8 mouse cellular contexts compared by ENCODE assay signal in genomic region chr4:43024673-43025072, GRCm38 (mm10). TPM values are rescaled to one million over a fixed set of nuclear protein-coding genes. Genes with fewer than 3 reads are reported as not detected.
A peak's percentile ranks its signal among the peaks of the same experiment; 100 is the strongest.
DNase-seq lines count a peak whose midpoint lies in the region; ATAC-seq and TF ChIP-seq lines count a peak whose summit lies in the region.

No protein-coding gene starts in this region.

- DNase-seq in gastrocnemius, adult 2 months = no peak
- DNase-seq in gastrocnemius, adult 8-10 months (ENCODE audit: low spot score in 2 of 2) = no peak
- DNase-seq in CH12.LX (ENCODE audit: extremely low read depth) = no peak
- DNase-seq in embryo, embryonic 10.5 days (ENCODE audit: low spot score) = no peak
- no peak for DNase-seq in layer of hippocampus, adult 11-12 months (ENCODE audit: low spot score)
- no peak for DNase-seq in gastrocnemius, postnatal 36 days

- H3K9me3 ChIP-seq in CH12.LX (replicated peaks; ENCODE audit: low read length) = no peaks in the 10 kb centered on the region
- H3K9me3 ChIP-seq in forebrain, embryonic 13.5 days (replicated peaks) = no peaks in the 10 kb centered on the region
- no peaks in the 10 kb centered on the region for H3K9me3 ChIP-seq in liver, embryonic 12.5 days (replicated peaks)

- H3K27me3 ChIP-seq in CH12.LX (replicated peaks) = no peaks in the 10 kb centered on the region
- H3K27me3 ChIP-seq in forebrain, embryonic 13.5 days = no peaks in the 10 kb centered on the region
- no peaks in the 10 kb centered on the region for H3K27me3 ChIP-seq in liver, embryonic 12.5 days (replicated peaks)

- no peak for TF ChIP-seq CTCF in gastrocnemius, adult 2 months (IDR thresholded peaks at IDR 0.05)
- TF ChIP-seq CTCF in CH12.LX (conservative IDR thresholded peaks at IDR 0.05 in 1 of 2, IDR thresholded peaks at IDR 0.05 in 1 of 2; ENCODE audit: low read depth in 2 of 2, low read length in 2 of 2) = no peak

- H3K4me2 ChIP-seq in CH12.LX (ENCODE audit: insufficient read depth, low read depth, poor library complexity, severe bottlenecking) = peak overlapping the region; percentile 89
- H3K4me2 ChIP-seq in forebrain, embryonic 13.5 days = peak overlapping the region; percentile 76
- peak overlapping the region; percentile 86 for H3K4me2 ChIP-seq in liver, embryonic 12.5 days

- H3K4me1 ChIP-seq in CH12.LX (ENCODE audit: control insufficient read depth in 1 of 2, insufficient read depth in 2 of 2) = peaks cover 7 to 19% of the 10 kb centered on the region in 2 experiments
- peaks cover 18% of the 10 kb centered on the region for H3K4me1 ChIP-seq in forebrain, embryonic 13.5 days
- H3K4me1 ChIP-seq in liver, embryonic 12.5 days = peaks cover 37% of the 10 kb centered on the region

- peak overlapping the region; percentile 75 for H3K4me3 ChIP-seq in gastrocnemius, adult 2 months
- H3K4me3 ChIP-seq in CH12.LX (replicated peaks in 1 of 3; ENCODE audit: low read depth in 2 of 3, low read length in 2 of 3, poor library complexity in 1 of 3) = peak overlapping the region; percentile 59 to 77 (median 59)
- peak overlapping the region; percentile 65 for H3K4me3 ChIP-seq in forebrain, embryonic 13.5 days
- H3K4me3 ChIP-seq in liver, embryonic 12.5 days = peak overlapping the region; percentile 70

- no peak for ATAC-seq in forebrain, embryonic 13.5 days
- ATAC-seq in liver, embryonic 12.5 days = no peak

- peaks cover 5% of the 10 kb centered on the region; the same call in 1 of the 2 replicates for H3K79me2 ChIP-seq in CH12.LX (replicated peaks; ENCODE audit: control insufficient read depth, extremely low read depth, insufficient read depth, poor library complexity, severe bottlenecking)

- no peak for TF ChIP-seq RAD21 in CH12.LX (IDR thresholded peaks at IDR 0.05; ENCODE audit: low read depth, low read length)

- H3K36me3 ChIP-seq in CH12.LX (replicated peaks in 1 of 2; ENCODE audit: control insufficient read depth in 1 of 2, insufficient read depth in 1 of 2, low read length in 1 of 2) = peaks cover 54 to 84% of the 10 kb centered on the region in 2 experiments
- H3K36me3 ChIP-seq in forebrain, embryonic 13.5 days (ENCODE audit: poor library complexity, severe bottlenecking) = peaks cover 72% of the 10 kb centered on the region
- H3K36me3 ChIP-seq in liver, embryonic 12.5 days = peaks cover 81% of the 10 kb centered on the region

- intact Hi-C loops in gastrocnemius, adult 2 months (cut with DNase I) = loop anchor here (1.0 kb wide), 1 partner anchor 19 kb away; no protein-coding TSS in a partner anchor
- intact Hi-C loops in gastrocnemius, postnatal 36 days (cut with DNase I) = loop anchor here (2.0 kb wide), 1 partner anchor 16 kb away; no protein-coding TSS in a partner anchor

- in situ Hi-C loops in CH12.LX (cut with MboI; ENCODE audit: low pct_ligation_motif_present, low pct_unique_long_range_greater_than_20kb, low sequenced_read_pairs) = loop anchor here (25.0 kb wide), 1 partner anchor 538 kb away; the partner anchor contains the start of genes Creb3 and Tln1

- peak overlapping the region; percentile 95 for H3K27ac ChIP-seq in gastrocnemius, adult 2 months
- no peak overlapping the region for H3K27ac ChIP-seq in CH12.LX (ENCODE audit: insufficient read depth, low read depth)
- peak overlapping the region; percentile 93 for H3K27ac ChIP-seq in forebrain, embryonic 13.5 days
- H3K27ac ChIP-seq in liver, embryonic 12.5 days = peak overlapping the region; percentile 92

- TF ChIP-seq POLR2A in CH12.LX (IDR thresholded peaks at IDR 0.05; ENCODE audit: low read depth, low read length) = no peak

- 81% methylated on average over 14 of the region's 14 CpGs for WGBS in forebrain, embryonic 13.5 days
- 73% methylated on average over 14 of the region's 14 CpGs for WGBS in liver, embryonic 12.5 days (ENCODE audit: insufficient replicate concordance)

- peak overlapping the region; percentile 76 for H3K9ac ChIP-seq in CH12.LX (ENCODE audit: insufficient read depth, low read depth)
- H3K9ac ChIP-seq in forebrain, embryonic 13.5 days = peak overlapping the region; percentile 70
- H3K9ac ChIP-seq in liver, embryonic 12.5 days = peak overlapping the region; percentile 77

- dilution Hi-C loops in CH12.LX (cut with MboI; ENCODE audit: extremely low pct_ligation_motif_present, extremely low pct_unique_long_range_greater_than_20kb, low sequenced_read_pairs) = no loop called here

- no peak for TF ChIP-seq EP300 in CH12.LX (IDR thresholded peaks at IDR 0.05; ENCODE audit: low read length)

TF ChIP-seq in CH12.LX, 34 proteins besides CTCF, POLR2A, EP300 and RAD21 (continues in another document):
- TF ChIP-seq KAT2A (IDR thresholded peaks at IDR 0.05; ENCODE audit: insufficient replicate concordance, low read length) = no peak
- TF ChIP-seq CHD1 (IDR thresholded peaks at IDR 0.05; ENCODE audit: low read depth, low read length) = no peak
- no peak for TF ChIP-seq E2F4 (IDR thresholded peaks at IDR 0.05; ENCODE audit: insufficient replicate concordance, low read depth, low read length)
- TF ChIP-seq BHLHE40 (IDR thresholded peaks at IDR 0.05; ENCODE audit: low read depth, low read length) = no peak
- TF ChIP-seq TBP (conservative IDR thresholded peaks at IDR 0.05; ENCODE audit: low read depth, low read length) = no peak
- no peak for TF ChIP-seq ZC3H11A (IDR thresholded peaks at IDR 0.05; ENCODE audit: low read depth, low read length)
- TF ChIP-seq MAX (IDR thresholded peaks at IDR 0.05; ENCODE audit: low read length) = no peak
- TF ChIP-seq CHD2 (IDR thresholded peaks at IDR 0.05; ENCODE audit: low read length) = no peak
- TF ChIP-seq MYC (IDR thresholded peaks at IDR 0.05; ENCODE audit: low read depth, low read length) = no peak
- TF ChIP-seq MEF2A (IDR thresholded peaks at IDR 0.05; ENCODE audit: borderline replicate concordance, low read depth, low read length) = no peak
- no peak for TF ChIP-seq ZKSCAN1 (IDR thresholded peaks at IDR 0.05; ENCODE audit: borderline replicate concordance, low read depth, low read length)
- no peak for TF ChIP-seq RCOR1 (conservative IDR thresholded peaks at IDR 0.05; ENCODE audit: low read depth, low read length)
- no peak for TF ChIP-seq HCFC1 (IDR thresholded peaks at IDR 0.05; ENCODE audit: low read depth, low read length)
- no peak for TF ChIP-seq PAX5 (IDR thresholded peaks at IDR 0.05; ENCODE audit: low read length)
- no peak for TF ChIP-seq ELF1 (IDR thresholded peaks at IDR 0.05; ENCODE audit: low read depth, low read length)
- no peak for TF ChIP-seq NRF1 (IDR thresholded peaks at IDR 0.05; ENCODE audit: low read depth, low read length)
- no peak for TF ChIP-seq JUND (conservative IDR thresholded peaks at IDR 0.05; ENCODE audit: low read depth, low read length)
- TF ChIP-seq ETS1 (conservative IDR thresholded peaks at IDR 0.05; ENCODE audit: low read depth, low read length) = no peak

RNA-seq across cellular contexts. Expression of gene Pigo, which starts 0.9 kb away (rescaled TPM):
- total RNA-seq in gastrocnemius, adult 2 months (2021) = 10 to 100 TPM in 1 of 2 experiments, 1 to 10 TPM in 1; 4.9 to 10.2 TPM
- 1 to 10 TPM; 4.8 to 8.1 (median 5.9) TPM for total RNA-seq in gastrocnemius, adult 8-10 months (2022)
- total RNA-seq in CH12.LX (2012; rRNA removed) (18.7 and 19.1 TPM in 2 replicates), CH12.LX (2014; rRNA removed) (8.0 and 8.7 TPM in 2 replicates)
- polyA plus RNA-seq in CH12.LX (2012; ENCODE audit: insufficient read length, low read depth) = 19.4 and 21.9 TPM in 2 replicates
- 21.4 and 25.3 TPM in 2 replicates for polyA plus RNA-seq in forebrain, embryonic 13.5 days (2015; fragmentation: Nextera tagmentation; extraction: Ambion mirVana)
- 16.8 and 19.4 TPM in 2 replicates for polyA plus RNA-seq in liver, embryonic 12.5 days (2016; fragmentation: Nextera tagmentation; extraction: Ambion mirVana)
- 1 to 10 TPM; 5.2 to 5.9 TPM for total RNA-seq in gastrocnemius, postnatal 36 days (2021)

RNA-seq across cellular contexts. Expression of gene Stoml2, which starts 6.8 kb away (rescaled TPM):
- total RNA-seq in gastrocnemius, adult 2 months (2021) = 100 to 1,000 TPM in 1 of 2 experiments, 10 to 100 TPM in 1; 87.5 to 108 TPM
- total RNA-seq in gastrocnemius, adult 8-10 months (2022) = 100 to 1,000 TPM in 2 of 4 experiments, 10 to 100 TPM in 2; 88.7 to 116 (median 107) TPM
- total RNA-seq in CH12.LX (2012; rRNA removed) (293 and 320 TPM in 2 replicates), CH12.LX (2014; rRNA removed) (296 and 338 TPM in 2 replicates)
- polyA plus RNA-seq in CH12.LX (2012; ENCODE audit: insufficient read length, low read depth) = 330 and 338 TPM in 2 replicates
- 305 and 335 TPM in 2 replicates for polyA plus RNA-seq in forebrain, embryonic 13.5 days (2015; fragmentation: Nextera tagmentation; extraction: Ambion mirVana)
- polyA plus RNA-seq in liver, embryonic 12.5 days (2016; fragmentation: Nextera tagmentation; extraction: Ambion mirVana) = 280 and 292 TPM in 2 replicates
- total RNA-seq in gastrocnemius, postnatal 36 days (2021) = 10 to 100 TPM; 78.9 to 95.1 TPM

RNA-seq across cellular contexts. Expression of gene Fancg, which starts 14.4 kb away (rescaled TPM):
- total RNA-seq in gastrocnemius, adult 2 months (2021) = 1 to 10 TPM in 1 of 2 experiments, under 1 TPM in 1; 0.84 to 1.2 TPM
- total RNA-seq in gastrocnemius, adult 8-10 months (2022) = 1 to 10 TPM; 1.1 to 2.2 (median 1.5) TPM
- total RNA-seq in CH12.LX (2012; rRNA removed) (13.2 and 14.8 TPM in 2 replicates), CH12.LX (2014; rRNA removed) (12.3 and 13.7 TPM in 2 replicates)
- 15.1 and 18.7 TPM in 2 replicates for polyA plus RNA-seq in CH12.LX (2012; ENCODE audit: insufficient read length, low read depth)
- polyA plus RNA-seq in forebrain, embryonic 13.5 days (2015; fragmentation: Nextera tagmentation; extraction: Ambion mirVana) = 22.9 and 23.5 TPM in 2 replicates
- 12.3 and 13.6 TPM in 2 replicates for polyA plus RNA-seq in liver, embryonic 12.5 days (2016; fragmentation: Nextera tagmentation; extraction: Ambion mirVana)
- total RNA-seq in gastrocnemius, postnatal 36 days (2021) = 1 to 10 TPM in 1 of 2 experiments, under 1 TPM in 1; 0.84 to 1.1 TPM

RNA-seq across cellular contexts. Expression of gene Fam214b, which starts 21.3 kb away (rescaled TPM):
- total RNA-seq in gastrocnemius, adult 2 months (2021) = 10 to 100 TPM; 21.1 to 24.5 TPM
- 10 to 100 TPM; 25.3 to 30.3 (median 26.4) TPM for total RNA-seq in gastrocnemius, adult 8-10 months (2022)
- 2.7 and 3.3 TPM in 2 replicates for total RNA-seq in CH12.LX (2012; rRNA removed)
- 1.7 TPM in 2 replicates for total RNA-seq in CH12.LX (2014; rRNA removed)
- polyA plus RNA-seq in CH12.LX (2012; ENCODE audit: insufficient read length, low read depth) = 4.7 and 5.3 TPM in 2 replicates
- polyA plus RNA-seq in forebrain, embryonic 13.5 days (2015; fragmentation: Nextera tagmentation; extraction: Ambion mirVana) = 33.8 and 42.3 TPM in 2 replicates
- polyA plus RNA-seq in liver, embryonic 12.5 days (2016; fragmentation: Nextera tagmentation; extraction: Ambion mirVana) = 28.9 and 32.2 TPM in 2 replicates
- 10 to 100 TPM; 22.1 to 30.6 TPM for total RNA-seq in gastrocnemius, postnatal 36 days (2021)

RNA-seq across cellular contexts. Expression of gene Vcp, which starts 24.4 kb away (rescaled TPM):
- 100 to 1,000 TPM; 229 to 272 TPM for total RNA-seq in gastrocnemius, adult 2 months (2021)
- total RNA-seq in gastrocnemius, adult 8-10 months (2022) = 100 to 1,000 TPM; 252 to 285 (median 260) TPM
- total RNA-seq in CH12.LX (2012; rRNA removed) = 237 and 301 TPM in 2 replicates
- 200 and 203 TPM in 2 replicates for total RNA-seq in CH12.LX (2014; rRNA removed)
- polyA plus RNA-seq in CH12.LX (2012; ENCODE audit: insufficient read length, low read depth) = 462 and 463 TPM in 2 replicates
- 545 and 570 TPM in 2 replicates for polyA plus RNA-seq in forebrain, embryonic 13.5 days (2015; fragmentation: Nextera tagmentation; extraction: Ambion mirVana)
- polyA plus RNA-seq in liver, embryonic 12.5 days (2016; fragmentation: Nextera tagmentation; extraction: Ambion mirVana) = 354 and 366 TPM in 2 replicates
- 100 to 1,000 TPM; 225 to 248 TPM for total RNA-seq in gastrocnemius, postnatal 36 days (2021)

Comparison
In these comparisons a context has a peak if more than half of its experiments do, and no peak if none do; other contexts are left out.
1. RNA of gene Fancg, which starts 14.4 kb away (total RNA-seq): 12.3 to 14.8 TPM in CH12.LX; 1.1 to 2.2 TPM in gastrocnemius, adult 8-10 months, 0.84 to 1.2 TPM in gastrocnemius, adult 2 months and 0.84 to 1.1 TPM in gastrocnemius, postnatal 36 days; every median in the first group is over 4 times any median in the second.
2. Peak in every context shown above with its lines, with median percentiles within 50 percentile points of each other: H3K4me3 ChIP-seq, H3K4me2 ChIP-seq and H3K9ac ChIP-seq.